Mouse (Mus musculus) neural tube, embryonic 13.5 days (tissue): Measurements from ENCODE around the gene Il12a. TPM values are rescaled to one million over a fixed set of nuclear protein-coding genes. Genes with fewer than 3 reads are reported as not detected.

Source experiments
- polyA plus RNA-seq: library from polyadenylated mRNA; unstranded; fragments of >200 nt; fragmentation: Nextera tagmentation; extraction: Ambion mirVana; gene quantifications from 2 replicates; pipeline ENCODE4 v1.2.1, GENCODE M21; 2015

Il12a gene
- polyA plus RNA-seq, 1 experiment from 2014 or later, result not detected

Other genes starting within 250 kb of the Il12a start
- 2.8 and 3.5 TPM in 2 replicates for gene 1110032F04Rik, start 178.9 kb downstream of the Il12a start, polyA plus RNA-seq